Mouse (Mus musculus) myocyte (in vitro differentiated cells): ENCODE measurements at regions not wholly inside any gene's neighbourhood (a gene's known extent, or its start where the extent isn't known, plus 50 kb on each side); places are given as distances from the start of the nearest gene placed in this dataset.

Experiments
- H3K27me3 ChIP-seq: one replicate; pipeline ENCODE4 v1.6.1; 2011; ENCODE audit not compliant: control insufficient read depth, insufficient read depth, insufficient read length
- H3K36me3 ChIP-seq: one replicate; pipeline ENCODE4 v1.6.1; 2011; ENCODE audit not compliant: control insufficient read depth, insufficient read depth
- H3K4me2 ChIP-seq: one replicate; pipeline ENCODE4 v1.6.1; 2011; ENCODE audit warnings: low read depth, control low read depth
- H3K4me3 ChIP-seq: one replicate; pipeline ENCODE4 v1.5.1; 2011; ENCODE audit warnings: mild to moderate bottlenecking, control low read depth, moderate library complexity
- H3K79me2 ChIP-seq: one replicate; pipeline ENCODE4 v1.6.1; 2011; ENCODE audit not compliant: control insufficient read depth, insufficient read depth
- H3ac ChIP-seq: one replicate; pipeline ENCODE4 v1.6.1; 2011; ENCODE audit not compliant: control insufficient read depth, insufficient read length
- CEBPB ChIP-seq: IDR thresholded peaks from 2 replicates; pipeline ENCODE4 v1.6.1; 2011; ENCODE audit warnings: mild to moderate bottlenecking, moderate library complexity; ENCODE audit not compliant: poor library complexity, insufficient read depth, severe bottlenecking
- E2F4 ChIP-seq: IDR thresholded peaks from one replicate; pipeline ENCODE4 v1.6.1; 2011; ENCODE audit warnings: mild to moderate bottlenecking, control low read depth, moderate library complexity; ENCODE audit not compliant: insufficient read depth
- MAX ChIP-seq: IDR thresholded peaks from one replicate; pipeline ENCODE4 v1.6.1; 2011; ENCODE audit warnings: low read depth, mild to moderate bottlenecking, control low read depth
- MYOD1 ChIP-seq, 3 experiments: IDR thresholded peaks; one replicate each; pipeline ENCODE4 v1.6.1; 2011; ENCODE audit warnings: control low read depth in 2 of 3, low read depth in 2 of 3, mild to moderate bottlenecking in 2 of 3, moderate library complexity in 1 of 3; ENCODE audit not compliant: insufficient read length in 2 of 3, control insufficient read depth in 1 of 3
- MYOG ChIP-seq, 3 experiments: IDR thresholded peaks; one replicate each; pipeline ENCODE4 v1.6.1; 2011; ENCODE audit warnings: control low read depth in 2 of 3, low read depth in 2 of 3, mild to moderate bottlenecking in 2 of 3; ENCODE audit not compliant: insufficient read length in 2 of 3, control insufficient read depth in 1 of 3, insufficient read depth in 1 of 3
- POLR2A ChIP-seq: IDR thresholded peaks from one replicate; pipeline ENCODE4 v1.6.1; 2011; ENCODE audit warnings: low read depth, mild to moderate bottlenecking, control low read depth, moderate library complexity; ENCODE audit not compliant: insufficient read length
- POLR2AphosphoS2 ChIP-seq: IDR thresholded peaks from one replicate; pipeline ENCODE4 v1.6.1; 2011; ENCODE audit warnings: low read depth, control low read depth; ENCODE audit not compliant: insufficient read length
- REST ChIP-seq: IDR thresholded peaks from one replicate; pipeline ENCODE4 v1.6.1; 2011; ENCODE audit warnings: mild to moderate bottlenecking, control low read depth, moderate library complexity; ENCODE audit not compliant: insufficient read depth, insufficient read length
- SRF ChIP-seq: IDR thresholded peaks from one replicate; pipeline ENCODE4 v1.6.1; 2011; ENCODE audit warnings: low read depth; ENCODE audit not compliant: control insufficient read depth, insufficient read length
- TCF12 ChIP-seq: IDR thresholded peaks from one replicate; pipeline ENCODE4 v1.6.1; 2011; ENCODE audit warnings: mild to moderate bottlenecking, control low read depth; ENCODE audit not compliant: poor library complexity, insufficient read depth, severe bottlenecking
- TCF3 ChIP-seq: IDR thresholded peaks from one replicate; pipeline ENCODE4 v1.6.1; 2011; ENCODE audit warnings: low read depth, control low read depth; ENCODE audit not compliant: insufficient read length
- USF1 ChIP-seq: IDR thresholded peaks from one replicate; pipeline ENCODE4 v1.6.1; 2011; ENCODE audit warnings: low read depth, mild to moderate bottlenecking, control low read depth, moderate library complexity

GRCm38 (mm10) chr6:31287176-31287575 lies 111.4 kb upstream of the Mkln1 start:
- H3K79me2 ChIP-seq: no peaks in the 10 kb centered on the region
- TF ChIP-seq USF1 (no peak), TCF12 (no peak), POLR2A (no peak), TCF3 (no peak), MYOD1 (IDR thresholded peaks at IDR 0.05; ENCODE audit: control insufficient read depth in 1 of 3, insufficient read length in 2 of 3, low read depth in 2 of 3) (no peak), REST (no peak), SRF (no peak)
- no peaks in the 10 kb centered on the region for H3K36me3 ChIP-seq
- H3K4me2 ChIP-seq: no peak overlapping the region
- no peaks in the 10 kb centered on the region for H3K27me3 ChIP-seq
- no peak overlapping the region for H3ac ChIP-seq
- no peak overlapping the region for H3K4me3 ChIP-seq

DNA sequence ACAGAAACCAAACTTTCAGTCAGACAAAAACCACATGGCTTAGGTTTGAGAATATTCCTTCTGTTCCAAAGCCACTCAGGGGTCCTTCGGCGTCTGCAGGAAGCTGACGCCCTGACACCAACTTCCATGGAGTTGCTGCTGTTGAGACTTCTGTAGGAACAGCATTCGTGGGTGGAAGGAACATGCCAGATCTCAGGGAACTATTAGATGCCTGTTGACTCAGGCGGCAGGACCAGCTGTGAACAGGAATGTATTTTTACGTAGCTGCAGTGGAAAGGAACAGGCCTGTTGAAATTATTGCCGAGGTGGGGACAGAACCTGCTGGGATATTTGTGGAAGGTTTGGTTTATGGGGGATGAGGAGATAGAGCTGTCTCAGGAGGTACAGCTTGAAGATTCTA lies 110.8 kb upstream of the Mkln1 start:
- H3K4me3 ChIP-seq: no peak overlapping the region
- no peak overlapping the region for H3K4me2 ChIP-seq
- H3ac ChIP-seq: no peak overlapping the region
- H3K27me3 ChIP-seq: no peaks in the 10 kb centered on the region
- H3K79me2 ChIP-seq: no peaks in the 10 kb centered on the region
- TF ChIP-seq POLR2AphosphoS2: no peak
- TF ChIP-seq E2F4: no peak
- TF ChIP-seq CEBPB: no peak
- TF ChIP-seq MAX: no peak
- TF ChIP-seq USF1: no peak
- no peak for TF ChIP-seq SRF
- no peak for TF ChIP-seq MYOD1 (IDR thresholded peaks at IDR 0.05; ENCODE audit: control insufficient read depth in 1 of 3, insufficient read length in 2 of 3, low read depth in 2 of 3)
- H3K36me3 ChIP-seq: no peaks in the 10 kb centered on the region

DNA sequence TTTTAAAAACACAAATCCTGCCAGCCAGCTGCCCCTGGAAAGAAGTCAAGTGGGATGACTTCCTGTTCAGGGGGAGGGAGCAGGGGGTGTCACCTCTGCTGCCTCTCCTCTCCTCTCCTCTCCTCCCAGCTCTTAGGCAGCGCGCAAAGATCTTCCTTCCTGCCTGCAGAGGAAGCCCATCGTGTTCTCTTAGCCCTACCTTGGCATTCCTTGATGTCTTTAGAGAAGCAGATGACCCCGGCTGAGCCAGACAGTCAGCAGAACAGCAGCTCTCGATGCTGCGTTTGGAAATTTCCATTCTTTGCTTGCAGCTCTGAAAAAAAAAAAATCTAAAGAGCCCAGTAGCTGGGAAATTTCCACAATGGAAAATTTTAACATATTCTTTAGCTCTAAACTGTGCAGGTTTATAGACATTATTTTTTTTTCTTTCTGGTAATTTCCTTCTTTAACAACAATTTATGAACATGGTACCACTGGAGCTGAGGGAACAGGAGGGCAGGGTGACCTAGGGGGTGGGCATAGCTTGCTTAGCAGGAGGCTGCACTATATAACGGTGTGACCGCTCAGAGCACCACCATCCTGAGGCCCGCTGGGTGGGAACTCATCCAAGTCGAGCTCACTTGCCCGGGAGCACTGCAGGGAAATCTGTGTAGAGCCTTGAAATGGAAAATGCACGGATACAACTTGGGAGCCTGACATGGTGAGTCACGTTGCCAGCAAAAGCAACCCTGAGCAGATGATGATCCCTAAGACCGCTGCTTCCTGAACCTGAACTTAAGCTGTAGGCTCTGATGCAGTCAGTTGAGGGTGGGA lies 109.9 kb upstream of the Mkln1 start:
- no peak for TF ChIP-seq USF1
- no peak for TF ChIP-seq POLR2AphosphoS2
- no peak for TF ChIP-seq MYOD1 (IDR thresholded peaks at IDR 0.05; ENCODE audit: control insufficient read depth in 1 of 3, insufficient read length in 2 of 3, low read depth in 2 of 3)
- TF ChIP-seq CEBPB: no peak
- no peak for TF ChIP-seq SRF
- TF ChIP-seq TCF12: no peak
- TF ChIP-seq MAX: no peak
- TF ChIP-seq MYOG (IDR thresholded peaks at IDR 0.05; ENCODE audit: control insufficient read depth in 1 of 3, insufficient read depth in 1 of 3, insufficient read length in 2 of 3, low read depth in 2 of 3): no peak
- TF ChIP-seq E2F4: no peak
- no peak for TF ChIP-seq REST
- TF ChIP-seq TCF3: no peak
- no peak for TF ChIP-seq POLR2A
- H3K4me3 ChIP-seq: no peak overlapping the region
- no peaks in the 10 kb centered on the region for H3K79me2 ChIP-seq
- H3K27me3 ChIP-seq: no peaks in the 10 kb centered on the region
- H3K36me3 ChIP-seq: no peaks in the 10 kb centered on the region
- H3ac ChIP-seq: no peak overlapping the region
- H3K4me2 ChIP-seq: peak overlapping the region; percentile 2

DNA sequence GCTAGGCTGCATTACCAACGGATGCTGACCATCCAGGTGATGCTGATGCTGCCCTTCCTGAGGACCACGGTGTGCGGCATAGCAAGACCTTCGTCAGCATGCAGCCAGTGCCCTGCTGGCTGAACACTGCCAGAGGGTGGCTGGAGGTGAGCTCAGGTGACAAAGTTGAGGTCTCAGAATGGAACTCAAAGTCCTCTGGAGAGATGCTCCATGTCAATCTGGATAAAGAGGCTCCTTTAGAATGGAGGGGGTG lies 109.4 kb upstream of the Mkln1 start:
- no peaks in the 10 kb centered on the region for H3K27me3 ChIP-seq
- H3K4me2 ChIP-seq: no peak overlapping the region
- no peaks in the 10 kb centered on the region for H3K36me3 ChIP-seq
- no peak overlapping the region for H3K4me3 ChIP-seq
- H3ac ChIP-seq: no peak overlapping the region
- no peaks in the 10 kb centered on the region for H3K79me2 ChIP-seq
- TF ChIP-seq MYOG (IDR thresholded peaks at IDR 0.05; ENCODE audit: control insufficient read depth in 1 of 3, insufficient read depth in 1 of 3, insufficient read length in 2 of 3, low read depth in 2 of 3) (no peak), E2F4 (no peak), POLR2AphosphoS2 (no peak), MYOD1 (IDR thresholded peaks at IDR 0.05; ENCODE audit: control insufficient read depth in 1 of 3, insufficient read length in 2 of 3, low read depth in 2 of 3) (no peak), CEBPB (no peak), REST (no peak), POLR2A (no peak), SRF (no peak)

- no peaks in the 10 kb centered on the region for H3K27me3 ChIP-seq
- H3ac ChIP-seq: no peak overlapping the region
- H3K4me2 ChIP-seq: no peak overlapping the region
- no peak overlapping the region for H3K4me3 ChIP-seq
- no peak for TF ChIP-seq POLR2A
- TF ChIP-seq MYOG (IDR thresholded peaks at IDR 0.05; ENCODE audit: control insufficient read depth in 1 of 3, insufficient read depth in 1 of 3, insufficient read length in 2 of 3, low read depth in 2 of 3): no peak
- TF ChIP-seq SRF: no peak
- no peak for TF ChIP-seq MAX
- TF ChIP-seq REST: no peak
- no peak for TF ChIP-seq TCF3
- no peak for TF ChIP-seq USF1
- TF ChIP-seq TCF12: no peak
- no peak for TF ChIP-seq E2F4
- TF ChIP-seq MYOD1 (IDR thresholded peaks at IDR 0.05; ENCODE audit: control insufficient read depth in 1 of 3, insufficient read length in 2 of 3, low read depth in 2 of 3): no peak
- TF ChIP-seq CEBPB: no peak
- no peak for TF ChIP-seq POLR2AphosphoS2
- no peaks in the 10 kb centered on the region for H3K36me3 ChIP-seq
- no peaks in the 10 kb centered on the region for H3K79me2 ChIP-seq
Observed at GRCm38 (mm10) chr6:31292081-31292480, 106.5 kb upstream of the Mkln1 start.
